Mouse (Mus musculus): ENCODE results near the gene Zmym1. TPM values are rescaled to one million over a fixed set of nuclear protein-coding genes. Genes with fewer than 3 reads are reported as not detected.
"Not testable (repeated sequence)": the region's sequence is repeated elsewhere in the genome, so short reads cannot be mapped to it uniquely, and the experiment has no call there.

Zmym1 gene
- total RNA-seq, 2 experiments from 2014 or later, result 12.9 to 14.3 TPM

GRCm38 (mm10) chr4:127021151-127021945 is 39.6 kb downstream of the Zmym1 start, which contains the start of gene Sfpq:
Gene Sfpq (plus strand): TSS chr4:127021324.
- TF ChIP-seq CTCF (conservative IDR thresholded peaks at IDR 0.05), result no peak
- DNase-seq (ENCODE audit: low spot score in 2 of 2), result peak; percentile 98 to 100
- peak within 1 kb of the TSS; percentile 87 for H3K4me3 ChIP-seq
- H3K27ac ChIP-seq, result peak within 1 kb of the TSS; percentile 100

- no peak for TF ChIP-seq CTCF (conservative IDR thresholded peaks at IDR 0.05)
- H3K4me3 ChIP-seq, result peak overlapping the region; percentile 20
These were observed 40.4 kb downstream of the Zmym1 start for GRCm38 (mm10) chr4:127020411-127021150.

GRCm38 (mm10) chr4:127016366-127016765 is 44.6 kb downstream of the Zmym1 start:
- no peak for TF ChIP-seq CTCF (conservative IDR thresholded peaks at IDR 0.05)
- DNase-seq (ENCODE audit: low spot score in 2 of 2), result no peak
- Histone ChIP-seq H3K27ac (no peak overlapping the region), H3K4me3 (no peak overlapping the region)

More at GRCm38 (mm10) chr4:127020411-127021150, 40.4 kb downstream of the Zmym1 start:
- H3K27ac ChIP-seq, result no peak overlapping the region
- no peak for DNase-seq (ENCODE audit: low spot score in 2 of 2)

- peak overlapping the region; percentile 41 for H3K4me3 ChIP-seq
- peak overlapping the region; percentile 61 for H3K27ac ChIP-seq
- TF ChIP-seq CTCF (conservative IDR thresholded peaks at IDR 0.05), result peak; percentile 84
- DNase-seq (ENCODE audit: low spot score in 2 of 2), result peak; percentile 84 to 87
These were observed 45.5 kb downstream of the Zmym1 start for GRCm38 (mm10) chr4:127015294-127015993.

- Histone ChIP-seq H3K27ac (peak overlapping the region; percentile 70), H3K4me3 (peak overlapping the region; percentile 54)
- DNase-seq (ENCODE audit: low spot score in 2 of 2), result peak; percentile 55
- no peak for TF ChIP-seq CTCF (conservative IDR thresholded peaks at IDR 0.05)
These were observed 55.6 kb downstream of the Zmym1 start for GRCm38 (mm10) chr4:127005113-127005936.

GRCm38 (mm10) chr4:127004384-127004783 is 56.6 kb downstream of the Zmym1 start:
- DNase-seq (ENCODE audit: low spot score in 2 of 2), result no peak
- H3K27ac ChIP-seq, result no peak overlapping the region
- no peak for TF ChIP-seq CTCF (conservative IDR thresholded peaks at IDR 0.05)
- no peak overlapping the region for H3K4me3 ChIP-seq

GRCm38 (mm10) chr4:127000601-127001105 is 60.3 kb downstream of the Zmym1 start:
- H3K4me3 ChIP-seq, result no peak overlapping the region
- no peak for TF ChIP-seq CTCF (conservative IDR thresholded peaks at IDR 0.05)
- no peak overlapping the region for H3K27ac ChIP-seq
- no peak for DNase-seq (ENCODE audit: low spot score in 2 of 2)

- not testable (repeated sequence) for H3K4me3 ChIP-seq; DNase-seq (ENCODE audit: low spot score in 2 of 2); H3K27ac ChIP-seq
These were observed 61.6 kb downstream of the Zmym1 start for GRCm38 (mm10) chr4:126999372-126999771.

Other genes with a start within 250 kb of the Zmym1 start
- 10 to 100 TPM; 47.6 to 51.9 TPM for gene Zmym4, start 93.0 kb downstream of the Zmym1 start, total RNA-seq (2021)
- 100 to 1,000 TPM; 279 to 306 TPM for gene Sfpq, start 39.8 kb downstream of the Zmym1 start, total RNA-seq (2021)
- 10 to 100 TPM; 34.9 to 41.7 TPM for gene Zmym6, start 16.2 kb upstream of the Zmym1 start, total RNA-seq (2021)
- gene Tmem35b, start 62.5 kb upstream of the Zmym1 start, total RNA-seq (2021), result 1 to 10 TPM; 5.5 to 5.8 TPM
- 100 to 1,000 TPM; 283 to 292 TPM for gene Dlgap3, start 108.1 kb upstream of the Zmym1 start, total RNA-seq (2021)
- 10 to 100 TPM; 48.5 to 55.1 TPM for gene Smim12, start 182.6 kb upstream of the Zmym1 start, total RNA-seq (2021)